Mouse (Mus musculus): ENCODE measurements around the gene Ldhb. TPM values are rescaled to one million over a fixed set of nuclear protein-coding genes. Genes with fewer than 3 reads are reported as not detected.

The Ldhb gene
- polyA plus RNA-seq, 1 experiment from 2014 or later, result 151 TPM

- H3K36me3 ChIP-seq (ENCODE audit: control insufficient read depth, insufficient read depth, low read length), result no peaks in the 10 kb centered on the region
- H3K27me3 ChIP-seq (ENCODE audit: control insufficient read depth, insufficient read depth, low read length), result no peaks in the 10 kb centered on the region
- H3K4me3 ChIP-seq (ENCODE audit: low read depth, low read length), result no peak overlapping the region
- 30% methylated on average over 4 of the region's 4 CpGs for WGBS
- DNase-seq (ENCODE audit: low spot score), result no peak
- peak overlapping the region; percentile 56; the same call in 1 of the 2 replicates for H3K27ac ChIP-seq (replicated peaks)
- H3K9ac ChIP-seq (ENCODE audit: low read length), result no peak overlapping the region
- no peaks in the 10 kb centered on the region for H3K9me3 ChIP-seq (ENCODE audit: control insufficient read depth, low read length)
- no peak overlapping the region for H3K4me2 ChIP-seq (replicated peaks; ENCODE audit: low read depth)
- H3K4me1 ChIP-seq (replicated peaks; ENCODE audit: control insufficient read depth, insufficient read depth), result no peaks in the 10 kb centered on the region; the same call in 1 of the 2 replicates
- no peak for TF ChIP-seq CTCF (IDR thresholded peaks at IDR 0.05; ENCODE audit: low read depth)
- TF ChIP-seq EP300 (optimal IDR thresholded peaks at IDR 0.05), result no peak
- ATAC-seq (ENCODE audit: low FRiP score, low TSS enrichment), result no peak
These were observed 35.9 kb upstream of the Ldhb start for GRCm38 (mm10) chr6:142543648-142544047.

- Histone ChIP-seq H3K9ac (ENCODE audit: low read length) (no peak overlapping the region), H3K9me3 (ENCODE audit: control insufficient read depth, low read length) (no peaks in the 10 kb centered on the region), H3K4me1 (replicated peaks; ENCODE audit: control insufficient read depth, insufficient read depth) (peaks cover 2% of the 10 kb centered on the region; the same call in 1 of the 2 replicates), H3K27me3 (ENCODE audit: control insufficient read depth, insufficient read depth, low read length) (no peaks in the 10 kb centered on the region), H3K4me2 (replicated peaks; ENCODE audit: low read depth) (no peak overlapping the region), H3K4me3 (ENCODE audit: low read depth, low read length) (no peak overlapping the region), H3K27ac (replicated peaks) (peak overlapping the region; percentile 56; the same call in 1 of the 2 replicates), H3K36me3 (ENCODE audit: control insufficient read depth, insufficient read depth, low read length) (no peaks in the 10 kb centered on the region)
- no peak; the same call in 1 of the 2 replicates for ATAC-seq (ENCODE audit: low FRiP score, low TSS enrichment)
- TF ChIP-seq EP300 (optimal IDR thresholded peaks at IDR 0.05), result no peak
- TF ChIP-seq CTCF (IDR thresholded peaks at IDR 0.05; ENCODE audit: low read depth), result no peak
- 52% methylated on average over 6 of the region's 6 CpGs for WGBS
- no peak for DNase-seq (ENCODE audit: low spot score)
These were observed 35.0 kb upstream of the Ldhb start for GRCm38 (mm10) chr6:142542800-142543175.

GRCm38 (mm10) chr6:142542082-142542799 lies 34.5 kb upstream of the Ldhb start:
- ATAC-seq (ENCODE audit: low FRiP score, low TSS enrichment) (peak; percentile 47; the same call in 1 of the 2 replicates), DNase-seq (ENCODE audit: low spot score) (no peak)
- Histone ChIP-seq H3K9me3 (ENCODE audit: control insufficient read depth, low read length) (no peaks in the 10 kb centered on the region), H3K27ac (replicated peaks) (peak overlapping the region; percentile 56), H3K9ac (ENCODE audit: low read length) (no peak overlapping the region), H3K36me3 (ENCODE audit: control insufficient read depth, insufficient read depth, low read length) (no peaks in the 10 kb centered on the region), H3K27me3 (ENCODE audit: control insufficient read depth, insufficient read depth, low read length) (no peaks in the 10 kb centered on the region), H3K4me2 (replicated peaks; ENCODE audit: low read depth) (no peak overlapping the region), H3K4me1 (replicated peaks; ENCODE audit: control insufficient read depth, insufficient read depth) (peaks cover 2% of the 10 kb centered on the region; the same call in 1 of the 2 replicates), H3K4me3 (ENCODE audit: low read depth, low read length) (no peak overlapping the region)
- WGBS, result 45% methylated on average over 8 of the region's 8 CpGs
- TF ChIP-seq CTCF (IDR thresholded peaks at IDR 0.05; ENCODE audit: low read depth) (no peak), EP300 (optimal IDR thresholded peaks at IDR 0.05) (no peak)

GRCm38 (mm10) chr6:142540561-142541160 lies 32.9 kb upstream of the Ldhb start:
- ATAC-seq (ENCODE audit: low FRiP score, low TSS enrichment), result no peak
- Histone ChIP-seq H3K27ac (replicated peaks) (no peak overlapping the region), H3K9me3 (ENCODE audit: control insufficient read depth, low read length) (no peaks in the 10 kb centered on the region), H3K27me3 (ENCODE audit: control insufficient read depth, insufficient read depth, low read length) (no peaks in the 10 kb centered on the region), H3K4me3 (ENCODE audit: low read depth, low read length) (no peak overlapping the region), H3K4me1 (replicated peaks; ENCODE audit: control insufficient read depth, insufficient read depth) (peaks cover 2% of the 10 kb centered on the region; the same call in 1 of the 2 replicates), H3K9ac (ENCODE audit: low read length) (no peak overlapping the region), H3K4me2 (replicated peaks; ENCODE audit: low read depth) (no peak overlapping the region), H3K36me3 (ENCODE audit: control insufficient read depth, insufficient read depth, low read length) (no peaks in the 10 kb centered on the region)
- 51% methylated on average over 10 of the region's 10 CpGs for WGBS
- no peak for TF ChIP-seq EP300 (optimal IDR thresholded peaks at IDR 0.05)
- TF ChIP-seq CTCF (IDR thresholded peaks at IDR 0.05; ENCODE audit: low read depth), result no peak
- DNase-seq (ENCODE audit: low spot score), result no peak

GRCm38 (mm10) chr6:142540131-142540530 lies 32.4 kb upstream of the Ldhb start:
- Histone ChIP-seq H3K27ac (replicated peaks) (no peak overlapping the region), H3K4me1 (replicated peaks; ENCODE audit: control insufficient read depth, insufficient read depth) (peaks cover 2% of the 10 kb centered on the region; the same call in 1 of the 2 replicates), H3K9me3 (ENCODE audit: control insufficient read depth, low read length) (no peaks in the 10 kb centered on the region), H3K4me3 (ENCODE audit: low read depth, low read length) (no peak overlapping the region), H3K4me2 (replicated peaks; ENCODE audit: low read depth) (no peak overlapping the region), H3K27me3 (ENCODE audit: control insufficient read depth, insufficient read depth, low read length) (no peaks in the 10 kb centered on the region), H3K9ac (ENCODE audit: low read length) (no peak overlapping the region), H3K36me3 (ENCODE audit: control insufficient read depth, insufficient read depth, low read length) (no peaks in the 10 kb centered on the region)
- ATAC-seq (ENCODE audit: low FRiP score, low TSS enrichment), result no peak
- 67% methylated on average over 5 of the region's 5 CpGs for WGBS
- no peak for DNase-seq (ENCODE audit: low spot score)
- TF ChIP-seq CTCF (IDR thresholded peaks at IDR 0.05; ENCODE audit: low read depth) (no peak), EP300 (optimal IDR thresholded peaks at IDR 0.05) (no peak)

GRCm38 (mm10) chr6:142538503-142538902 lies 30.7 kb upstream of the Ldhb start:
- Histone ChIP-seq H3K27ac (replicated peaks) (peak overlapping the region; percentile 6; the same call in 1 of the 2 replicates), H3K9ac (ENCODE audit: low read length) (no peak overlapping the region), H3K4me1 (replicated peaks; ENCODE audit: control insufficient read depth, insufficient read depth) (peaks cover 2% of the 10 kb centered on the region; the same call in 1 of the 2 replicates), H3K4me3 (ENCODE audit: low read depth, low read length) (no peak overlapping the region), H3K27me3 (ENCODE audit: control insufficient read depth, insufficient read depth, low read length) (no peaks in the 10 kb centered on the region), H3K36me3 (ENCODE audit: control insufficient read depth, insufficient read depth, low read length) (no peaks in the 10 kb centered on the region), H3K9me3 (ENCODE audit: control insufficient read depth, low read length) (no peaks in the 10 kb centered on the region), H3K4me2 (replicated peaks; ENCODE audit: low read depth) (no peak overlapping the region)
- 60% methylated on average over 17 of the region's 17 CpGs for WGBS
- no peak for ATAC-seq (ENCODE audit: low FRiP score, low TSS enrichment)
- no peak for TF ChIP-seq CTCF (IDR thresholded peaks at IDR 0.05; ENCODE audit: low read depth)
- TF ChIP-seq EP300 (optimal IDR thresholded peaks at IDR 0.05), result no peak
- DNase-seq (ENCODE audit: low spot score), result no peak
